Mouse (Mus musculus) MN1 (cell line): ENCODE measurements around the gene Urod.

Experiments
- DNase-seq: peaks from one replicate; pipeline ENCODE4 v3.0.0-alpha.2; 2016; ENCODE audit warnings: low spot score

Urod gene

GRCm38 (mm10) chr4:116993672-116994621 lies at the start of gene Urod:
TSS of gene Urod (minus strand) at chr4:116994413.
- DNase-seq, result peak; percentile 90

- DNase-seq, result no peak
Observed at GRCm38 (mm10) chr4:117041283-117041721, 47.1 kb upstream of the Urod start.

GRCm38 (mm10) chr4:117040791-117041190 lies 46.6 kb upstream of the Urod start:
- no peak for DNase-seq

GRCm38 (mm10) chr4:117039925-117040687 lies 45.9 kb upstream of the Urod start:
- peak; percentile 46 for DNase-seq

GRCm38 (mm10) chr4:117031105-117031504 lies 36.9 kb upstream of the Urod start:
- DNase-seq, result no peak

- no peak for DNase-seq
Observed at GRCm38 (mm10) chr4:117023469-117023868, 29.3 kb upstream of the Urod start.

GRCm38 (mm10) chr4:117019206-117020134 lies 25.3 kb upstream of the Urod start, which contains the start of gene Eif2b3:
TSS of gene Eif2b3 (plus strand) at chr4:117019402.
- peak; percentile 89 for DNase-seq

- DNase-seq, result no peak
Observed at GRCm38 (mm10) chr4:117018327-117018726, 24.1 kb upstream of the Urod start.

GRCm38 (mm10) chr4:117017738-117018137 lies 23.5 kb upstream of the Urod start:
- DNase-seq, result peak; percentile 31

- no peak for DNase-seq
Observed at GRCm38 (mm10) chr4:117014901-117015415, 20.7 kb upstream of the Urod start.

- DNase-seq, result peak; percentile 49
Observed at GRCm38 (mm10) chr4:117013596-117013995, 19.4 kb upstream of the Urod start.

GRCm38 (mm10) chr4:117010231-117010630 lies 16.0 kb upstream of the Urod start:
- DNase-seq, result no peak

- no peak for DNase-seq
Observed at GRCm38 (mm10) chr4:117007058-117007457, 12.8 kb upstream of the Urod start.

- DNase-seq, result no peak
Observed at GRCm38 (mm10) chr4:117005611-117006400, 11.6 kb upstream of the Urod start.

GRCm38 (mm10) chr4:117004649-117005048 lies 10.4 kb upstream of the Urod start:
- no peak for DNase-seq

GRCm38 (mm10) chr4:117002543-117003521 lies 8.6 kb upstream of the Urod start:
- peak; percentile 65 for DNase-seq

GRCm38 (mm10) chr4:117001957-117002356 lies 7.7 kb upstream of the Urod start:
- DNase-seq, result no peak

GRCm38 (mm10) chr4:116999513-117000154 lies 5.4 kb upstream of the Urod start:
- DNase-seq, result no peak

GRCm38 (mm10) chr4:116995798-116996135 lies 1.6 kb upstream of the Urod start:
- DNase-seq, result peak; percentile 40
